Mouse (Mus musculus) lung, adult 2 months (tissue): Measurements from ENCODE around the gene Prep.

Experiments
- CTCF ChIP-seq: fragments of 200-500 bp; IDR thresholded peaks from 2 replicates; pipeline ENCODE4 v1.5.1; 2011; ENCODE audit warnings: mild to moderate bottlenecking, low read length, control low read depth; ENCODE audit not compliant: insufficient read depth
- POLR2A ChIP-seq: fragments of 200-500 bp; IDR thresholded peaks from 2 replicates; pipeline ENCODE4 v1.6.1; 2011; ENCODE audit warnings: low read depth, mild to moderate bottlenecking, control low read depth, low read length, borderline replicate concordance; ENCODE audit errors: extremely low read depth

- TF ChIP-seq CTCF (no peak), POLR2A (no peak)
These were observed 33.5 kb downstream of the Prep start for GRCm38 (mm10) chr10:45100473-45100872.
